Comparison of ENCODE assay signal across 20 mouse cellular contexts in the genomic region with DNA sequence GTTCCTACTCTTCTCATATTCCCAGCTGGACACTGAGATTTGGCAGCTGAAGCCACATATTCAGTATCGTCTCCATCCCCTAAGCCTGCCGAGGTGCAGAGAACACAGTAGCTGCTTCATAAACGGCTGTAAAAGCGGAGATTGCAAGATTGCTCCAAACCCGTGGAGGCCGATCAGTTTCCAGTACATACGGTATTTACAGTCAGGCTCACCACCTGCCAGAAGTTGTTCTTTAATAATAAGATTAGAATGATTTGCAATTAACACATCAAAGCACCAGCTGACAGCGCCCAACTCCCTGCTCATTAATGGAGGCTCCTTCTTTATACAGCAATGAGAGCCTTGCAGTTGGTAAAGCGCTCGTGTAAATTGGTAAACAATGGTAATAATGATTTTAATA.
DNase-seq lines count a peak whose midpoint lies in the region; ATAC-seq lines count a peak whose summit lies in the region.
"Had no signal": no experiment of that assay in that cellular context is flagged by ENCODE, and none has a peak within 500 bp of the region (broad histone marks: within the 10 kb centered on the region; RNA-seq: fewer than 3 reads in every experiment).

No protein-coding gene starts in this region.

- no peaks in the 10 kb centered on the region for H3K27me3 ChIP-seq in forebrain, embryonic 11.5 days (ENCODE audit: control insufficient read depth, insufficient read depth, low read length)
- H3K27me3 ChIP-seq in forebrain, embryonic 10.5 days (ENCODE audit: poor library complexity, severe bottlenecking): no peaks in the 10 kb centered on the region
- no peaks in the 10 kb centered on the region for H3K27me3 ChIP-seq in midbrain, embryonic 14.5 days (ENCODE audit: control insufficient read depth, insufficient read depth, low read length)
- H3K27me3 ChIP-seq in midbrain, embryonic 11.5 days (ENCODE audit: control insufficient read depth, insufficient read depth, low read length): no peaks in the 10 kb centered on the region
- H3K27me3 ChIP-seq in intestine, embryonic 15.5 days (replicated peaks): no peaks in the 10 kb centered on the region
- H3K27me3 ChIP-seq: CH12.LX; liver, embryonic 15.5 days had no signal

- no peak overlapping the region for H3K4me3 ChIP-seq in forebrain, embryonic 11.5 days (ENCODE audit: low read depth, low read length)
- H3K4me3 ChIP-seq in forebrain, embryonic 10.5 days: no peak overlapping the region
- H3K4me3 ChIP-seq in midbrain, embryonic 14.5 days (replicated peaks; ENCODE audit: low read depth, low read length): no peak overlapping the region
- H3K4me3 ChIP-seq in midbrain, embryonic 11.5 days (ENCODE audit: low read depth, low read length): no peak overlapping the region
- no peak overlapping the region for H3K4me3 ChIP-seq in intestine, embryonic 15.5 days (replicated peaks)
- H3K4me3 ChIP-seq: heart, embryonic 10.5 days; left cerebral cortex, adult 2 months; liver, embryonic 15.5 days; myocyte had no signal

- H3K9me3 ChIP-seq in forebrain, embryonic 11.5 days (ENCODE audit: control insufficient read depth, low read length): no peaks in the 10 kb centered on the region
- no peaks in the 10 kb centered on the region for H3K9me3 ChIP-seq in forebrain, embryonic 10.5 days
- H3K9me3 ChIP-seq in midbrain, embryonic 14.5 days (ENCODE audit: control insufficient read depth, low read length): no peaks in the 10 kb centered on the region
- H3K9me3 ChIP-seq in midbrain, embryonic 11.5 days (ENCODE audit: control insufficient read depth, low read length): no peaks in the 10 kb centered on the region
- H3K9me3 ChIP-seq in intestine, embryonic 15.5 days: no peaks in the 10 kb centered on the region
- H3K9me3 ChIP-seq: heart, embryonic 10.5 days; liver, embryonic 15.5 days had no signal

- H3K36me3 ChIP-seq in forebrain, embryonic 11.5 days (ENCODE audit: control insufficient read depth, insufficient read depth, low read length): no peaks in the 10 kb centered on the region
- H3K36me3 ChIP-seq in forebrain, embryonic 10.5 days (replicated peaks): no peaks in the 10 kb centered on the region
- H3K36me3 ChIP-seq in midbrain, embryonic 14.5 days (ENCODE audit: control insufficient read depth, insufficient read depth, low read length): no peaks in the 10 kb centered on the region
- no peaks in the 10 kb centered on the region for H3K36me3 ChIP-seq in midbrain, embryonic 11.5 days (ENCODE audit: control insufficient read depth, insufficient read depth, low read length)
- H3K36me3 ChIP-seq in intestine, embryonic 15.5 days: no peaks in the 10 kb centered on the region
- H3K36me3 ChIP-seq: heart, embryonic 10.5 days; liver, embryonic 15.5 days had no signal

- no peak overlapping the region for H3K4me2 ChIP-seq in forebrain, embryonic 11.5 days (ENCODE audit: low read depth, low read length, severe bottlenecking)
- no peak overlapping the region for H3K4me2 ChIP-seq in midbrain, embryonic 14.5 days (ENCODE audit: low read length)
- no peak overlapping the region for H3K4me2 ChIP-seq in midbrain, embryonic 11.5 days
- H3K4me2 ChIP-seq in intestine, embryonic 15.5 days (replicated peaks): no peak overlapping the region
- H3K4me2 ChIP-seq: liver, embryonic 15.5 days had no signal

- WGBS in forebrain, embryonic 11.5 days: 67% methylated on average over 10 of the region's 10 CpGs
- WGBS in forebrain, embryonic 10.5 days: 86% methylated on average over 10 of the region's 10 CpGs
- WGBS in midbrain, embryonic 14.5 days: 47% methylated on average over 10 of the region's 10 CpGs
- 80% methylated on average over 10 of the region's 10 CpGs for WGBS in midbrain, embryonic 11.5 days
- 65% methylated on average over 10 of the region's 10 CpGs for WGBS in intestine, embryonic 15.5 days

- no peak overlapping the region for H3K9ac ChIP-seq in forebrain, embryonic 11.5 days (ENCODE audit: low read length)
- no peak overlapping the region for H3K9ac ChIP-seq in midbrain, embryonic 14.5 days (replicated peaks; ENCODE audit: low read length)
- H3K9ac ChIP-seq in midbrain, embryonic 11.5 days (ENCODE audit: low read length): no peak overlapping the region
- H3K9ac ChIP-seq in intestine, embryonic 15.5 days: no peak overlapping the region
- H3K9ac ChIP-seq: liver, embryonic 15.5 days had no signal

- ATAC-seq in forebrain, embryonic 11.5 days (replicated peaks; ENCODE audit: low FRiP score): peak; percentile 55
- ATAC-seq in midbrain, embryonic 14.5 days (ENCODE audit: low FRiP score, low TSS enrichment): 0 out of 2 replicates have a peak, but pooled peaks have one; percentile 24
- ATAC-seq in midbrain, embryonic 11.5 days (ENCODE audit: low FRiP score): no peak
- 0 out of 2 replicates have a peak, but pooled peaks have one; percentile 43 for ATAC-seq in intestine, embryonic 15.5 days

- no peak overlapping the region for H3K27ac ChIP-seq in forebrain, embryonic 11.5 days (ENCODE audit: low read depth, low read length)
- no peak overlapping the region for H3K27ac ChIP-seq in forebrain, embryonic 10.5 days
- no peak overlapping the region for H3K27ac ChIP-seq in midbrain, embryonic 14.5 days (replicated peaks; ENCODE audit: low read depth, low read length)
- no peak overlapping the region for H3K27ac ChIP-seq in midbrain, embryonic 11.5 days (ENCODE audit: low read depth, low read length)
- no peak overlapping the region for H3K27ac ChIP-seq in intestine, embryonic 15.5 days
- H3K27ac ChIP-seq: heart, embryonic 10.5 days; left cerebral cortex, adult 2 months; liver, embryonic 15.5 days had no signal

- DNase-seq in forebrain, embryonic 11.5 days (ENCODE audit: low spot score): peak; percentile 50
- DNase-seq in forebrain, embryonic 10.5 days (ENCODE audit: extremely low spot score, low spot score): no peak
- peak; percentile 52 for DNase-seq in midbrain, embryonic 14.5 days
- DNase-seq in midbrain, embryonic 11.5 days (ENCODE audit: low spot score, missing footprints): no peak
- DNase-seq in c-Kit-positive CD71-positive TER-119-positive erythroid progenitor cells, embryonic 14.5 days (ENCODE audit: low spot score): no peak
- no peak for DNase-seq in right cerebral cortex, adult 2 months (ENCODE audit: low spot score in 2 of 2)
- DNase-seq in left cerebral cortex, adult 9 months (ENCODE audit: low spot score in 2 of 2): no peak
- DNase-seq: adrenal gland, adult 8-10 months; cerebellum, adult 18-20 months; heart, postnatal 10 days; kidney, adult 9 months; kidney, postnatal 4 days; lung, postnatal 10 days; thymus, postnatal 14 days had no signal

- no peaks in the 10 kb centered on the region for H3K4me1 ChIP-seq in forebrain, embryonic 11.5 days (replicated peaks; ENCODE audit: control insufficient read depth, insufficient read depth, low read length)
- H3K4me1 ChIP-seq in forebrain, embryonic 10.5 days: peaks cover 6% of the 10 kb centered on the region
- no peaks in the 10 kb centered on the region; the same call in 1 of the 2 replicates for H3K4me1 ChIP-seq in midbrain, embryonic 14.5 days (ENCODE audit: control insufficient read depth, insufficient read depth, low read length)
- H3K4me1 ChIP-seq in midbrain, embryonic 11.5 days (ENCODE audit: control insufficient read depth, insufficient read depth, low read length): no peaks in the 10 kb centered on the region
- H3K4me1 ChIP-seq in intestine, embryonic 15.5 days (replicated peaks): no peaks in the 10 kb centered on the region
- H3K4me1 ChIP-seq: liver, embryonic 15.5 days had no signal

Comparison
In these comparisons a context has a peak if more than half of its experiments do, and no peak if none do; other contexts are left out.
1. DNase-seq: peak in forebrain, embryonic 11.5 days (single experiment) and midbrain, embryonic 14.5 days (single experiment); none in forebrain, embryonic 10.5 days (single experiment), midbrain, embryonic 11.5 days (single experiment), c-Kit-positive CD71-positive TER-119-positive erythroid progenitor cells, embryonic 14.5 days (single experiment), right cerebral cortex, adult 2 months (0 of 2) and left cerebral cortex, adult 9 months (0 of 2).